Mouse (Mus musculus) liver, postnatal 0 days (tissue): ENCODE results near the gene Blcap. TPM values are rescaled to one million over a fixed set of nuclear protein-coding genes. Genes with fewer than 3 reads are reported as not detected.

Experiments used
- ATAC-seq: fragments of 200-750 bp; cut with Nextera tagmentation; 2 replicates; pipeline ENCODE4 v1.8.0; 2017; ENCODE audit warnings: mild to moderate bottlenecking, moderate library complexity
- DNase-seq: peaks from one replicate; pipeline ENCODE4 v3.0.0-alpha.2; 2016
- H3K27ac ChIP-seq: fragments of 300-500 bp; sonication (generic); 2 replicates; pipeline ENCODE4 v1.5.1; 2014; ENCODE audit warnings: antibody characterized with exemption, moderate library complexity, mild to moderate bottlenecking, low read depth
- H3K27me3 ChIP-seq: fragments of 300-500 bp; sonication (generic); 2 replicates; pipeline ENCODE4 v1.6.1; 2014; ENCODE audit warnings: low read length, control low read depth, mixed read lengths; ENCODE audit not compliant: insufficient read depth
- H3K36me3 ChIP-seq: fragments of 300-500 bp; sonication (generic); replicated peaks from 2 replicates; pipeline ENCODE4 v1.6.1; 2014; ENCODE audit warnings: mild to moderate bottlenecking, control low read depth, low read length, moderate library complexity, mixed read lengths; ENCODE audit not compliant: insufficient read depth
- H3K4me1 ChIP-seq: fragments of 300-500 bp; sonication (generic); 2 replicates; pipeline ENCODE4 v1.6.1; 2014; ENCODE audit warnings: antibody characterized with exemption, mild to moderate bottlenecking, control low read depth; ENCODE audit not compliant: insufficient read depth
- H3K4me2 ChIP-seq: fragments of 300-500 bp; sonication (generic); 2 replicates; pipeline ENCODE4 v1.6.1; 2014; ENCODE audit warnings: low read depth, mild to moderate bottlenecking, low read length, moderate library complexity, mixed read lengths
- H3K4me3 ChIP-seq: fragments of 300-500 bp; sonication (generic); 2 replicates; pipeline ENCODE4 v1.5.1; 2014; ENCODE audit warnings: low read depth, low read length
- H3K9ac ChIP-seq: fragments of 300-500 bp; sonication (generic); replicated peaks from 2 replicates; pipeline ENCODE4 v1.6.1; 2014; ENCODE audit warnings: mild to moderate bottlenecking, moderate library complexity
- H3K9me3 ChIP-seq: fragments of 300-500 bp; sonication (generic); 2 replicates; pipeline ENCODE4 v1.6.1; 2016; ENCODE audit warnings: mild to moderate bottlenecking, control low read depth, low read length, mixed read lengths
- CTCF ChIP-seq: sonication (generic); IDR thresholded peaks from 2 replicates; pipeline ENCODE4 v1.5.1; 2016; ENCODE audit warnings: antibody characterized with exemption, low read depth
- EP300 ChIP-seq: IDR thresholded peaks from 2 replicates; pipeline ENCODE4 v1.6.1; 2016; ENCODE audit warnings: antibody characterized with exemption, low read depth, mild to moderate bottlenecking
- WGBS: fragments of 180-500 bp; shearing (Covaris S2); extraction: QIAGEN DNeasy Blood & Tissue Kit; methylation state at CpG from one replicate; pipeline ENCODE4 v1.1.7; 2014; ENCODE audit not compliant: insufficient replicate concordance; 5-methylcytosine and 5-hydroxymethylcytosine counted together
- polyA plus RNA-seq: library from polyadenylated mRNA; unstranded; fragments of >200 nt; fragmentation: Nextera tagmentation; extraction: Ambion mirVana; gene quantifications from 2 replicates; pipeline ENCODE4 v1.2.1, GENCODE M21; 2015

The Blcap gene
- polyA plus RNA-seq, 1 experiment from 2014 or later: 13.3 TPM

GRCm38 (mm10) chr2:157531681-157532426 is 39.2 kb downstream of the Blcap start:
- TF ChIP-seq EP300 (no peak), CTCF (no peak)
- ATAC-seq (no peak), DNase-seq (no peak)
- H3K27me3 ChIP-seq: no peaks in the 10 kb centered on the region
- 58% methylated on average over 8 of the region's 8 CpGs for WGBS
- no peak overlapping the region for H3K4me3 ChIP-seq
- no peaks in the 10 kb centered on the region for H3K9me3 ChIP-seq
- no peak overlapping the region for H3K4me2 ChIP-seq
- no peak overlapping the region for H3K9ac ChIP-seq
- peaks cover 10% of the 10 kb centered on the region; the same call in 1 of the 2 replicates for H3K4me1 ChIP-seq
- no peaks in the 10 kb centered on the region for H3K36me3 ChIP-seq
- no peak overlapping the region for H3K27ac ChIP-seq

DNA sequence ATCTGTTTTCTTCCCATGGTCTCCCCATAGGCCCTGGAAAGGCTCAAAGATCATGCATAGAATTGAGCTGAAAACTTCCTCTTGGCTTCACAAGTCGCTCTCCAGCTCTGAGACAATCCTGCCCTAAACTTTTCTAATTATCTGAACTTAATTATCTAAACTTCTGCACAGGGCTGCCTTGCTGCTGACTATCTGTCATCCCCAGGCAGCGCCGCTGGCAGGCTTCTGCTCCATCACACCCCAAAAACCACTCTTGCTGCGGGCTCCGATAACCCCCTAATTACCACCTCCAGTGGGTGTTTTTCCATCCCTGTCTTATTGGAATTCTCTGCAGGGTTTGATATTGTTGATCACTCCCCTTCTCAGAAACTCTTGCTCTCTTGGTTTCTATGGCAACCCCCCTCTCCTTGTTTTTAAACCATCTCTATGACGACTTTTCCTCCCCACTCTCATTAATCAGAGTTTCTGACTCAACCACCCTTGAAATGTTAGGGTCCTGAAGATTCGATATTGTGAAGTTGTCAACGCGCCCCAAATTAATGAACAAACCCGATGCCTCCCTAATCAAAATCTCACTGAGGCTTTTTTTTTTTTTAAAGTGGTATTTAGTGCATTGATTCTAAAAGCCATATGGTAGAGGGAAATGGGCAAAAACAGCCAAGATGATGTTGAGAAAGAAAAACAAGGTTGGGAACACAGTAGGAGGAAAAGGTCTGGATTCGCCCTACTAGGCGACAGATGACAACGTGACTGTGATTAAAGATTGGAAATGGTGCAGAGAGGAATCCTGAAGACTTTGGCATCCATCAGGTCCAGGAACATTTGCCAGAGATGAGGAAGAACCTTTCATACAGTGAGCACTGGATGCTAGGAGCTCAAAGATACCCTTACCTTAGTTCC is 40.8 kb downstream of the Blcap start:
- ATAC-seq: no peak
- Histone ChIP-seq H3K27me3 (no peaks in the 10 kb centered on the region), H3K27ac (no peak overlapping the region), H3K4me1 (no peaks in the 10 kb centered on the region), H3K36me3 (no peaks in the 10 kb centered on the region), H3K4me3 (no peak overlapping the region), H3K9ac (no peak overlapping the region), H3K4me2 (no peak overlapping the region), H3K9me3 (no peaks in the 10 kb centered on the region)
- 71% methylated on average over 13 of the region's 13 CpGs for WGBS
- no peak for DNase-seq
- TF ChIP-seq EP300: no peak
- TF ChIP-seq CTCF: no peak

DNA sequence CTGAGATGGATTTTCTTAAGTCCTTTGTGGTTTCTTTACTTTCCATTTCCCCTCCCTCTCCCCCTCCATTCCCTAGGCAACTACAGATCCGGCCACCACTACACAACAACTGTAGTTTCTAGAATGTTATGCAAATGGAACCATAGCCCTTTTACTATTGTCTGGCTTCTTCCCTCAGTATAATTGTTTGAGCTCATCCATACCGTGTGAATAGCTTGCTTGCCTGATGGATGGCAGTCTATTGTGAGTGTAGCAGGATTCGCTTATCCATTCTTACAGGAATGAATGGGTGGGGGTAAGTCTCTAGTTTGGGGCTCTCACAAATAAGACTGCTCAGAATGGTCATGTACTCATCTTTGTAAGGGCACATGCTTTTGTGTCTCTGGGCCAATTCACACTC is 48.5 kb downstream of the Blcap start:
- Histone ChIP-seq H3K9ac (no peak overlapping the region), H3K27me3 (0 out of 2 replicates have a peak, but pooled peaks cover 3% of the 10 kb centered on the region), H3K4me2 (no peak overlapping the region), H3K4me3 (no peak overlapping the region), H3K4me1 (no peaks in the 10 kb centered on the region), H3K27ac (no peak overlapping the region), H3K9me3 (no peaks in the 10 kb centered on the region), H3K36me3 (no peaks in the 10 kb centered on the region)
- ATAC-seq: no peak
- 72% methylated on average over 3 of the region's 3 CpGs for WGBS
- DNase-seq: no peak
- TF ChIP-seq CTCF (no peak), EP300 (no peak)

DNA sequence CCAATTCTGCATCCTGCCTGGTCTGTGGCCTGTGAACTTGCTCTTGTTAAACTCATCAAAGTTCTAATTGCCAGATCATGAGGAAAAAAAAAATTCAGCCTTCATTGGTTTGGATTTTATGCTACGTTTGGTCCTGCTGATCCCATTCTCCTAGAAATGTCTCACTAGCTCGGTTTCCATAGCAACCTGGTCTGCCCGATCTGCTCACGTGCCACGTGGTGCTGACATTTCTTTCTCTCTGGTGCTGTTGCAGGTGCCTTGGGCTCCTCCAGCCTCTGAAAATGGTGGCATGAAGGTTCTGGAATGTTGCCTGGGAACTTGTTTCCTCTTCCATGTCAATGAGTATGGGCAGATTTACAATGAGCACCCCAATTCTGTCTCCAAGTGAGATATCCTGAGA is 50.6 kb downstream of the Blcap start:
- Histone ChIP-seq H3K4me1 (no peaks in the 10 kb centered on the region), H3K9ac (no peak overlapping the region), H3K27me3 (0 out of 2 replicates have a peak, but pooled peaks cover 3% of the 10 kb centered on the region), H3K36me3 (no peaks in the 10 kb centered on the region), H3K27ac (no peak overlapping the region), H3K4me2 (no peak overlapping the region), H3K9me3 (no peaks in the 10 kb centered on the region), H3K4me3 (no peak overlapping the region)
- 46% methylated on average over 5 of the region's 5 CpGs for WGBS
- TF ChIP-seq CTCF (no peak), EP300 (no peak)
- ATAC-seq (no peak), DNase-seq (no peak)

GRCm38 (mm10) chr2:157519452-157519851 is 51.6 kb downstream of the Blcap start:
- H3K36me3 ChIP-seq: no peaks in the 10 kb centered on the region
- H3K4me1 ChIP-seq: 0 out of 2 replicates have a peak, but pooled peaks cover under 1% of the 10 kb centered on the region
- H3K9me3 ChIP-seq: no peaks in the 10 kb centered on the region
- no peak for DNase-seq
- H3K27ac ChIP-seq: no peak overlapping the region
- no peak overlapping the region for H3K9ac ChIP-seq
- TF ChIP-seq EP300 (no peak), CTCF (no peak)
- H3K27me3 ChIP-seq: 0 out of 2 replicates have a peak, but pooled peaks cover 2% of the 10 kb centered on the region
- H3K4me2 ChIP-seq: no peak overlapping the region
- ATAC-seq: no peak
- 70% methylated on average over 6 of the region's 6 CpGs for WGBS
- H3K4me3 ChIP-seq: no peak overlapping the region

- TF ChIP-seq CTCF: no peak
- no peak for TF ChIP-seq EP300
- H3K4me1 ChIP-seq: peaks cover 5% of the 10 kb centered on the region; the same call in 1 of the 2 replicates
- WGBS: 73% methylated on average over 7 of the region's 7 CpGs
- no peaks in the 10 kb centered on the region for H3K9me3 ChIP-seq
- no peak overlapping the region for H3K9ac ChIP-seq
- H3K36me3 ChIP-seq: no peaks in the 10 kb centered on the region
- H3K27ac ChIP-seq: no peak overlapping the region
- H3K4me2 ChIP-seq: no peak overlapping the region
- no peaks in the 10 kb centered on the region for H3K27me3 ChIP-seq
- DNase-seq (no peak), ATAC-seq (no peak)
- H3K4me3 ChIP-seq: no peak overlapping the region
Measured at GRCm38 (mm10) chr2:157518451-157518850, 52.6 kb downstream of the Blcap start.
